Mouse (Mus musculus): ENCODE results near the gene Prdm9. TPM values are rescaled to one million over a fixed set of nuclear protein-coding genes. Genes with fewer than 3 reads are reported as not detected.
A peak's percentile ranks its signal among the peaks of the same experiment; 100 is the strongest.

The Prdm9 gene
- 12.3 and 12.5 TPM in 2 replicates for polyA plus RNA-seq (2012; ENCODE audit: insufficient read depth, insufficient read length, missing spikeins)

GRCm38 (mm10) chr17:15564014-15564927, at the start of gene Prdm9:
Gene Prdm9 (minus strand): TSS chr17:15564354.
- TF ChIP-seq POLR2A (IDR thresholded peaks at IDR 0.05; ENCODE audit: borderline replicate concordance, low read depth, low read length) (no peak), CTCF (IDR thresholded peaks at IDR 0.05; ENCODE audit: low read depth, low read length) (no peak)
- peak within 1 kb of the TSS; percentile 85 for H3K27ac ChIP-seq (ENCODE audit: insufficient read depth, low read depth, low read length)
- peak within 1 kb of the TSS; percentile 89 for H3K4me3 ChIP-seq (ENCODE audit: insufficient read depth, low read length)
- peaks cover 2% of the 10 kb centered on the region; the same call in 1 of the 2 replicates for H3K4me1 ChIP-seq (ENCODE audit: control insufficient read depth, insufficient read depth, low read length)

- Histone ChIP-seq H3K4me1 (ENCODE audit: control insufficient read depth, insufficient read depth, low read length) (no peaks in the 10 kb centered on the region), H3K27ac (ENCODE audit: insufficient read depth, low read depth, low read length) (no peak overlapping the region), H3K4me3 (ENCODE audit: insufficient read depth, low read length) (no peak overlapping the region)
- no peak for TF ChIP-seq POLR2A (IDR thresholded peaks at IDR 0.05; ENCODE audit: borderline replicate concordance, low read depth, low read length)
- no peak for TF ChIP-seq CTCF (IDR thresholded peaks at IDR 0.05; ENCODE audit: low read depth, low read length)
Measured at GRCm38 (mm10) chr17:15599496-15599895, 35.3 kb upstream of the Prdm9 start.

- no peaks in the 10 kb centered on the region for H3K4me1 ChIP-seq (ENCODE audit: control insufficient read depth, insufficient read depth, low read length)
- H3K4me3 ChIP-seq (ENCODE audit: insufficient read depth, low read length): no peak overlapping the region
- no peak overlapping the region for H3K27ac ChIP-seq (ENCODE audit: insufficient read depth, low read depth, low read length)
- TF ChIP-seq POLR2A (IDR thresholded peaks at IDR 0.05; ENCODE audit: borderline replicate concordance, low read depth, low read length): no peak
- TF ChIP-seq CTCF (IDR thresholded peaks at IDR 0.05; ENCODE audit: low read depth, low read length): no peak
Measured at GRCm38 (mm10) chr17:15591216-15591881, 27.2 kb upstream of the Prdm9 start.

- H3K4me1 ChIP-seq (ENCODE audit: control insufficient read depth, insufficient read depth, low read length): peaks cover 3% of the 10 kb centered on the region; the same call in 1 of the 2 replicates
- no peak overlapping the region for H3K4me3 ChIP-seq (ENCODE audit: insufficient read depth, low read length)
- H3K27ac ChIP-seq (ENCODE audit: insufficient read depth, low read depth, low read length): no peak overlapping the region
- TF ChIP-seq CTCF (IDR thresholded peaks at IDR 0.05; ENCODE audit: low read depth, low read length) (no peak), POLR2A (IDR thresholded peaks at IDR 0.05; ENCODE audit: borderline replicate concordance, low read depth, low read length) (no peak)
Measured at GRCm38 (mm10) chr17:15588116-15588515, 24.0 kb upstream of the Prdm9 start.

GRCm38 (mm10) chr17:15585691-15586090, 21.5 kb upstream of the Prdm9 start:
- peaks cover 5% of the 10 kb centered on the region; the same call in 1 of the 2 replicates for H3K4me1 ChIP-seq (ENCODE audit: control insufficient read depth, insufficient read depth, low read length)
- H3K4me3 ChIP-seq (ENCODE audit: insufficient read depth, low read length): no peak overlapping the region
- no peak for TF ChIP-seq POLR2A (IDR thresholded peaks at IDR 0.05; ENCODE audit: borderline replicate concordance, low read depth, low read length)
- no peak overlapping the region for H3K27ac ChIP-seq (ENCODE audit: insufficient read depth, low read depth, low read length)

- no peak overlapping the region for H3K4me3 ChIP-seq (ENCODE audit: insufficient read depth, low read length)
- no peak overlapping the region for H3K27ac ChIP-seq (ENCODE audit: insufficient read depth, low read depth, low read length)
- no peak for TF ChIP-seq CTCF (IDR thresholded peaks at IDR 0.05; ENCODE audit: low read depth, low read length)
- TF ChIP-seq POLR2A (IDR thresholded peaks at IDR 0.05; ENCODE audit: borderline replicate concordance, low read depth, low read length): no peak
- peaks cover 5% of the 10 kb centered on the region; the same call in 1 of the 2 replicates for H3K4me1 ChIP-seq (ENCODE audit: control insufficient read depth, insufficient read depth, low read length)
Measured at GRCm38 (mm10) chr17:15583071-15583470, 18.9 kb upstream of the Prdm9 start.

- Histone ChIP-seq H3K4me3 (ENCODE audit: insufficient read depth, low read length) (no peak overlapping the region), H3K27ac (ENCODE audit: insufficient read depth, low read depth, low read length) (no peak overlapping the region), H3K4me1 (ENCODE audit: control insufficient read depth, insufficient read depth, low read length) (peaks cover 5% of the 10 kb centered on the region; the same call in 1 of the 2 replicates)
- TF ChIP-seq CTCF (IDR thresholded peaks at IDR 0.05; ENCODE audit: low read depth, low read length): no peak
- no peak for TF ChIP-seq POLR2A (IDR thresholded peaks at IDR 0.05; ENCODE audit: borderline replicate concordance, low read depth, low read length)
Measured at GRCm38 (mm10) chr17:15580072-15580447, 15.9 kb upstream of the Prdm9 start.

GRCm38 (mm10) chr17:15579410-15580071, 15.4 kb upstream of the Prdm9 start:
- Histone ChIP-seq H3K27ac (ENCODE audit: insufficient read depth, low read depth, low read length) (no peak overlapping the region), H3K4me3 (ENCODE audit: insufficient read depth, low read length) (no peak overlapping the region), H3K4me1 (ENCODE audit: control insufficient read depth, insufficient read depth, low read length) (peaks cover 5% of the 10 kb centered on the region; the same call in 1 of the 2 replicates)
- TF ChIP-seq CTCF (IDR thresholded peaks at IDR 0.05; ENCODE audit: low read depth, low read length): no peak
- TF ChIP-seq POLR2A (IDR thresholded peaks at IDR 0.05; ENCODE audit: borderline replicate concordance, low read depth, low read length): no peak

- Histone ChIP-seq H3K4me3 (ENCODE audit: insufficient read depth, low read length) (no peak overlapping the region), H3K27ac (ENCODE audit: insufficient read depth, low read depth, low read length) (no peak overlapping the region), H3K4me1 (ENCODE audit: control insufficient read depth, insufficient read depth, low read length) (no peaks in the 10 kb centered on the region)
- TF ChIP-seq CTCF (IDR thresholded peaks at IDR 0.05; ENCODE audit: low read depth, low read length) (no peak), POLR2A (IDR thresholded peaks at IDR 0.05; ENCODE audit: borderline replicate concordance, low read depth, low read length) (no peak)
Measured at GRCm38 (mm10) chr17:15577291-15577694, 13.1 kb upstream of the Prdm9 start.

All from bone marrow macrophage, adult 2 months (primary cell).